Mouse (Mus musculus): ENCODE results near the gene Dnase2a. TPM values are rescaled to one million over a fixed set of nuclear protein-coding genes. Genes with fewer than 3 reads are reported as not detected.

The Dnase2a gene
- total RNA-seq, 4 experiments from 2014 or later, result 7.9 to 15.7 (median 12.3) TPM

GRCm38 (mm10) chr8:84936041-84936961, 27.9 kb downstream of the Dnase2a start:
- no peak for DNase-seq (ENCODE audit: low spot score)

- no peak for DNase-seq (ENCODE audit: low spot score)
These were observed 28.7 kb downstream of the Dnase2a start, which contains the start of gene Mast1 for GRCm38 (mm10) chr8:84936962-84937546. Mast1 (minus strand) TSS chr8:84937359.

GRCm38 (mm10) chr8:84937620-84938485, 29.5 kb downstream of the Dnase2a start:
- DNase-seq (ENCODE audit: low spot score), result no peak

GRCm38 (mm10) chr8:84943699-84944098, 35.3 kb downstream of the Dnase2a start:
- DNase-seq (ENCODE audit: low spot score), result no peak

- no peak for DNase-seq (ENCODE audit: low spot score)
These were observed 36.3 kb downstream of the Dnase2a start for GRCm38 (mm10) chr8:84944478-84945160.

- no peak for DNase-seq (ENCODE audit: low spot score)
These were observed 36.9 kb downstream of the Dnase2a start for GRCm38 (mm10) chr8:84945235-84945632.

GRCm38 (mm10) chr8:84945633-84946527, 37.5 kb downstream of the Dnase2a start:
- DNase-seq (ENCODE audit: low spot score), result no peak

GRCm38 (mm10) chr8:84946528-84947240, 38.3 kb downstream of the Dnase2a start, which contains the start of gene Rtbdn:
Rtbdn (plus strand) TSS chr8:84946991.
- no peak for DNase-seq (ENCODE audit: low spot score)

GRCm38 (mm10) chr8:84947241-84947545, 38.8 kb downstream of the Dnase2a start:
- DNase-seq (ENCODE audit: low spot score), result no peak

GRCm38 (mm10) chr8:84949753-84950152, 41.4 kb downstream of the Dnase2a start:
- DNase-seq (ENCODE audit: low spot score), result no peak

- peak; percentile 47 for DNase-seq (ENCODE audit: low spot score)
These were observed 44.4 kb downstream of the Dnase2a start for GRCm38 (mm10) chr8:84952612-84953255.

- no peak for DNase-seq (ENCODE audit: low spot score)
These were observed 48.4 kb downstream of the Dnase2a start for GRCm38 (mm10) chr8:84956768-84957167.

GRCm38 (mm10) chr8:84959811-84960210, 51.5 kb downstream of the Dnase2a start:
- no peak for DNase-seq (ENCODE audit: low spot score)

GRCm38 (mm10) chr8:84963952-84964351, 55.6 kb downstream of the Dnase2a start:
- DNase-seq (ENCODE audit: low spot score), result no peak

GRCm38 (mm10) chr8:84965731-84966291, 57.5 kb downstream of the Dnase2a start:
- peak; percentile 95 for DNase-seq (ENCODE audit: low spot score)

- DNase-seq (ENCODE audit: low spot score), result no peak
These were observed 58.2 kb downstream of the Dnase2a start for GRCm38 (mm10) chr8:84966603-84967002.

GRCm38 (mm10) chr8:84967532-84968304, 59.4 kb downstream of the Dnase2a start:
- DNase-seq (ENCODE audit: low spot score), result no peak

GRCm38 (mm10) chr8:84968650-84969049, 60.3 kb downstream of the Dnase2a start:
- no peak for DNase-seq (ENCODE audit: low spot score)

Measured in heart, adult 8-10 months (tissue).